Mouse (Mus musculus) spleen, adult 2 months (tissue): ENCODE results near the gene Tpcn1.

Experiments used
- CTCF ChIP-seq: fragments of 200-500 bp; IDR thresholded peaks from 2 replicates; pipeline ENCODE4 v1.5.1; 2011; ENCODE audit warnings: mild to moderate bottlenecking, inconsistent platforms; ENCODE audit not compliant: insufficient read depth, insufficient read length, insufficient replicate concordance; ENCODE audit errors: extremely low read depth
- POLR2A ChIP-seq: fragments of 200-500 bp; IDR thresholded peaks from 2 replicates; pipeline ENCODE4 v1.6.1; 2011; ENCODE audit warnings: low read depth, low read length, inconsistent platforms

DNA sequence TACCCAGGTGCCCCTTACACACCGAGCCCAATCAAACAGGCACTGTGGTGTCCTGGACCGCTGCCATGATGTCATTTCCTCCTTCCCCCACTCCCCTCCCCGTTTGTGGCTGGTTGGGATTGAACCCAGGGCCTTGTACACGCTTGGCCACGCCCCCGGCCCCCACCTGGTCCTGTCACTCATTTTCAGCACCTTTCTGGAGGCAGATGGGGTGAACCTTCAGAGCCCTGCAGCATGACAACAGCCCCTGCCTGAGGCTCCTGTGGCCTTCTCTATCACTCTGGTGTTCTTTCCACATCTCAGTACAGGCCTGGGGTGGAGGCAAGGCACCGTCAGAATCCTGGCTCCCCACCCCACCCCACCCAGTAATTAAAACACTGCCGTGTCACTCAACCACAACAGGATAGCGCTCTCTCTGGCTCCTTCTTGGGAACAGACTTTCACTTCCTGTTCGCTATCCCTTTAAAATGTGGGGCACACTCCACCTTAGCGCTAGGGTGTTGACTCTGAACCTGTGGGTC, 11.6 kb downstream of the Tpcn1 start:
- TF ChIP-seq POLR2A = no peak
- no peak for TF ChIP-seq CTCF
